Mouse (Mus musculus) layer of hippocampus, adult 11-12 months (tissue): ENCODE measurements around the gene Armh3.

Experiments
- DNase-seq: peaks from one replicate; pipeline ENCODE4 v3.0.0; 2022; ENCODE audit warnings: low spot score

Armh3 gene

GRCm38 (mm10) chr19:45991171-45991570 is 7.1 kb downstream of the Armh3 start:
- DNase-seq, result no peak

- no peak for DNase-seq
Observed at GRCm38 (mm10) chr19:45988238-45988637, 10.1 kb downstream of the Armh3 start.

GRCm38 (mm10) chr19:45984379-45984778 is 13.9 kb downstream of the Armh3 start:
- DNase-seq, result no peak

GRCm38 (mm10) chr19:45960770-45961169 is 37.5 kb downstream of the Armh3 start:
- DNase-seq, result no peak

- DNase-seq, result peak; percentile 32
Observed at GRCm38 (mm10) chr19:45956736-45957135, 41.6 kb downstream of the Armh3 start.

- peak; percentile 37 for DNase-seq
Observed at GRCm38 (mm10) chr19:45953286-45953685, 45.0 kb downstream of the Armh3 start.

- DNase-seq, result no peak
Observed at GRCm38 (mm10) chr19:45949236-45949635, 49.1 kb downstream of the Armh3 start.

GRCm38 (mm10) chr19:45947764-45948163 is 50.5 kb downstream of the Armh3 start:
- peak; percentile 32 for DNase-seq

- DNase-seq, result no peak
Observed at GRCm38 (mm10) chr19:45947286-45947685, 51.0 kb downstream of the Armh3 start.

- DNase-seq, result no peak
Observed at GRCm38 (mm10) chr19:45946541-45946940, 51.7 kb downstream of the Armh3 start.

- no peak for DNase-seq
Observed at GRCm38 (mm10) chr19:45945986-45946385, 52.3 kb downstream of the Armh3 start.

- DNase-seq, result no peak
Observed at GRCm38 (mm10) chr19:45943758-45944157, 54.5 kb downstream of the Armh3 start.

- DNase-seq, result no peak
Observed at GRCm38 (mm10) chr19:45938064-45938463, 60.2 kb downstream of the Armh3 start.

- peak; percentile 21 for DNase-seq
Observed at GRCm38 (mm10) chr19:45937530-45937929, 60.8 kb downstream of the Armh3 start.

GRCm38 (mm10) chr19:45927236-45927635 is 71.1 kb downstream of the Armh3 start:
- no peak for DNase-seq

GRCm38 (mm10) chr19:45926342-45926741 is 71.9 kb downstream of the Armh3 start:
- DNase-seq, result no peak

- peak; percentile 39 for DNase-seq
Observed at GRCm38 (mm10) chr19:45920299-45921090, 77.8 kb downstream of the Armh3 start.

- peak; percentile 65 for DNase-seq
Observed at GRCm38 (mm10) chr19:45918406-45918805, 79.9 kb downstream of the Armh3 start.

GRCm38 (mm10) chr19:45917856-45918255 is 80.4 kb downstream of the Armh3 start:
- peak; percentile 64 for DNase-seq

- no peak for DNase-seq
Observed at GRCm38 (mm10) chr19:45916461-45916860, 81.8 kb downstream of the Armh3 start.

- peak; percentile 64 for DNase-seq
Observed at GRCm38 (mm10) chr19:45916026-45916425, 82.3 kb downstream of the Armh3 start.

- DNase-seq, result no peak
Observed at GRCm38 (mm10) chr19:45913036-45913435, 85.3 kb downstream of the Armh3 start.

- no peak for DNase-seq
Observed at GRCm38 (mm10) chr19:45912376-45912775, 85.9 kb downstream of the Armh3 start.
